Mouse (Mus musculus): ENCODE measurements around the gene Nr1i2.

DNA sequence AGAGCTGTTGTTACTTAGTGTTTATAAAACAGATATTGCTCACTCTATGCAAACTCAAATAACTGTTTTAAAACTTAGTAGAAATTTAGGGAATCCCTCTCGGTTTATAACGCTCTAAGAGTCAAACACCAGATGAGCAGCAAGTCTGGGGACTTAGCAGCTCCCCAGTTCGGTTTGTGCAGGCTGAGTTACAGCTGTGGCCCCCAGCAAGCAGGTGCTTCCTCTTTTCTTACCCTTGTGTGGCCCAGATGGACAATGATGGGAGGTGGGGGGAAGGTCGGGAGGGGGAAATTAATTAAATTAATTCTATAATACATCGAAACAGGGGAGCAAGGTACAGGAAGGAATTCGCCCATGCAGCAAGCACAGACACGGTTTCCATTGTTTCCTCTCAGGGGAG lies 13.0 kb upstream of the Nr1i2 start:
- TF ChIP-seq CTCF (IDR thresholded peaks at IDR 0.05; ENCODE audit: borderline replicate concordance, insufficient read depth, low read length) = no peak
- no peak for TF ChIP-seq POLR2A (IDR thresholded peaks at IDR 0.05; ENCODE audit: low read depth, low read length)

Measured in embryonic fibroblast, embryonic 13.5 days (primary cell).